Mouse (Mus musculus) liver, embryonic 11.5 days (tissue): Measurements from ENCODE around the gene Ybx2. TPM values are rescaled to one million over a fixed set of nuclear protein-coding genes. Genes with fewer than 3 reads are reported as not detected.

Experiments used
- ATAC-seq: fragments of 200-750 bp; cut with Nextera tagmentation; replicated peaks from 2 replicates; pipeline ENCODE4 v1.8.0; 2017; ENCODE audit warnings: moderate number of reproducible peaks, mild to moderate bottlenecking, moderate TSS enrichment, moderate library complexity; ENCODE audit not compliant: low FRiP score
- DNase-seq: peaks from one replicate; pipeline ENCODE4 v3.0.0-alpha.2; 2017; ENCODE audit warnings: low spot score
- H3K27ac ChIP-seq: fragments of 300-500 bp; sonication (generic); 2 replicates; pipeline ENCODE4 v1.5.1; 2014; ENCODE audit warnings: mild to moderate bottlenecking, low read depth, low read length, control low read depth
- H3K27me3 ChIP-seq: fragments of 300-500 bp; sonication (generic); replicated peaks from 2 replicates; pipeline ENCODE4 v1.6.1; 2014; ENCODE audit warnings: low read length, mixed read lengths; ENCODE audit not compliant: control insufficient read depth, insufficient read depth
- H3K36me3 ChIP-seq: fragments of 300-500 bp; sonication (generic); 2 replicates; pipeline ENCODE4 v1.6.1; 2014; ENCODE audit warnings: mild to moderate bottlenecking, low read length, moderate library complexity, mixed read lengths; ENCODE audit not compliant: control insufficient read depth, insufficient read depth
- H3K4me1 ChIP-seq: fragments of 300-500 bp; sonication (generic); replicated peaks from 2 replicates; pipeline ENCODE4 v1.6.1; 2014; ENCODE audit warnings: low read length, mixed read lengths; ENCODE audit not compliant: control insufficient read depth, insufficient read depth
- H3K4me2 ChIP-seq: fragments of 300-500 bp; sonication (generic); 2 replicates; pipeline ENCODE4 v1.6.1; 2014; ENCODE audit warnings: mild to moderate bottlenecking, control low read depth, moderate library complexity
- H3K4me3 ChIP-seq: fragments of 300-500 bp; sonication (generic); 2 replicates; pipeline ENCODE4 v1.5.1; 2014; ENCODE audit warnings: low read depth, low read length, control low read depth
- H3K9ac ChIP-seq: fragments of 300-500 bp; sonication (generic); 2 replicates; pipeline ENCODE4 v1.6.1; 2014; ENCODE audit warnings: low read depth, low read length, control low read depth
- H3K9me3 ChIP-seq: fragments of 300-500 bp; sonication (generic); 2 replicates; pipeline ENCODE4 v1.6.1; 2016; ENCODE audit warnings: low read length, inconsistent platforms, mixed read lengths; ENCODE audit not compliant: control insufficient read depth
- WGBS: fragments of 180-500 bp; shearing (Covaris S2); extraction: QIAGEN DNeasy Blood & Tissue Kit; methylation state at CpG from one replicate; pipeline ENCODE4 v1.1.7; 2014; 5-methylcytosine and 5-hydroxymethylcytosine counted together
- polyA plus RNA-seq: library from polyadenylated mRNA; unstranded; fragments of >200 nt; fragmentation: Nextera tagmentation; extraction: Ambion mirVana; gene quantifications from 2 replicates; pipeline ENCODE4 v1.2.1, GENCODE M21; 2014

Gene Ybx2
- polyA plus RNA-seq, 1 experiment from 2014 or later: 1.7 TPM

- peaks cover 43% of the 10 kb centered on the region for H3K27me3 ChIP-seq
- H3K4me1 ChIP-seq: peaks cover 20% of the 10 kb centered on the region
- H3K9ac ChIP-seq: no peak overlapping the region
- no peak for DNase-seq
- H3K27ac ChIP-seq: no peak overlapping the region
- H3K36me3 ChIP-seq: peaks cover 18% of the 10 kb centered on the region; the same call in 1 of the 2 replicates
- no peak for ATAC-seq
- H3K9me3 ChIP-seq: no peaks in the 10 kb centered on the region
- 75% methylated on average over 4 of the region's 4 CpGs for WGBS
- no peak overlapping the region for H3K4me2 ChIP-seq
- no peak overlapping the region for H3K4me3 ChIP-seq
Observed at GRCm38 (mm10) chr11:69968793-69969192, 33.2 kb downstream of the Ybx2 start.

DNA sequence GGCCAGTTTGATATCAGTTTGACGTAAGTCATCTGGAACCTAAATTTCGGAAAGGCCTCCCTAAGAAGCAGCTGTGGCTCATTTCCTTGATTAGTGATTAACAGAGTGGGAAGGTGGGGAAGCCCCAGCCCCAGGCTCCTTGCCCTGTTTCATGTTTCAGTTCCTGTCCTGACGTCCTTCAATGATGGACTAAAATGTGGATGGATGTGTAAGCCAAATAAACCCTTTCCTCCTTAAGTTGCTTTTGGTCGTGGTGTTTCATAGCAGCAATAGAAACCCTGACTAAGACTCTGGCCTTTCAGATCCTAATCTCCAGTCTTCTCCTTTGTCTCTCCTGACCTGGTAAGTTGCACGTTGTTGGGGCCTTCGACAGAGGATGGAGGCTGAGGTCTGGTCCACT lies 34.6 kb downstream of the Ybx2 start:
- ATAC-seq: no peak

DNA sequence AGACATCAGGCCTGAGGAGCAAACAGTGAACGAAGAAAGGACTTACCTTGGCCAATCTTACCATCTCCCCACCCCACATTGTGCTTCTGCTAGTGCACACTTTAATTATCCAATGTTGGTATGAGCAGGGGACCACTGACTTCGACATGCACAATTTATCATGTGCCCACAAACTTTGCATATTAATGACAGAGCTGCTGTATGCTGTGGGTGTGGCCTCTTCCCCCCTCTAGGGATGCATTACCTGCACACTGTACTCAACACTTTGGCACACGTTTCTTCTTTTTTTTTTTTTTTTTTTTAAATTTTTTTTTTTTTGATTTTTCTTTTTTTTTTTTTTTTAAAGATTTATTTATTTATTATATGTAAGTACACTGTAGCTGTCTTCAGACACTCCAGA lies 35.2 kb downstream of the Ybx2 start:
- no peaks in the 10 kb centered on the region for H3K9me3 ChIP-seq
- no peak overlapping the region for H3K27ac ChIP-seq
- WGBS: 77% methylated on average over 3 of the region's 3 CpGs
- no peak for DNase-seq
- peaks cover 30% of the 10 kb centered on the region; the same call in 1 of the 2 replicates for H3K36me3 ChIP-seq
- H3K4me2 ChIP-seq: no peak overlapping the region
- H3K27me3 ChIP-seq: peaks cover 23% of the 10 kb centered on the region
- no peak for ATAC-seq
- no peak overlapping the region for H3K9ac ChIP-seq
- H3K4me1 ChIP-seq: peaks cover 13% of the 10 kb centered on the region
- no peak overlapping the region for H3K4me3 ChIP-seq

More for the DNA sequence above, 34.6 kb downstream of the Ybx2 start:
- Histone ChIP-seq H3K9me3 (no peaks in the 10 kb centered on the region), H3K4me1 (peaks cover 19% of the 10 kb centered on the region), H3K27ac (no peak overlapping the region), H3K9ac (no peak overlapping the region), H3K27me3 (peaks cover 29% of the 10 kb centered on the region), H3K36me3 (peaks cover 30% of the 10 kb centered on the region; the same call in 1 of the 2 replicates), H3K4me3 (no peak overlapping the region), H3K4me2 (no peak overlapping the region)
- WGBS: 75% methylated on average over 6 of the region's 6 CpGs
- DNase-seq: no peak

DNA sequence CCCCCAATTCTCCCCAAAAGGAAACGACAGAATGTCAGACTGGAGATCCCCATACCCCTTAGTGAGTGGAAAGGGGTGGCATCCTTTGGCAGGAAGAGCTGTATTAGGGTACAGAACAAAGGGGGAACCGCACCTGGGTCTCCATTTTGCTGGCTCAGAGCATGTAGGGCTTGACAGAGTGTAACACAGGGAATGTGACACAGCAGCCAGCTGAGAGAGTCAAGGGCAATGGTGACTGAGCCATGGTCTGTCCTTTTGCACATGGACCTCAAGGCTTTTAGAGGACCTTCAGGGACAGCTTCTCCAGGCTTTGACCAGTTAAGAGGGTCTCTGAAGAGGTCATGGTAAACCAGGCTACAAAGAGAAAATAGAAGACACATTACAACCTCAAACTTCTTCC lies 39.3 kb downstream of the Ybx2 start:
- no peak overlapping the region for H3K27ac ChIP-seq
- no peaks in the 10 kb centered on the region for H3K27me3 ChIP-seq
- no peak overlapping the region for H3K9ac ChIP-seq
- H3K9me3 ChIP-seq: no peaks in the 10 kb centered on the region
- no peak overlapping the region for H3K4me2 ChIP-seq
- H3K36me3 ChIP-seq: peaks cover 37% of the 10 kb centered on the region
- WGBS: 90% methylated on average over 2 of the region's 2 CpGs
- H3K4me1 ChIP-seq: no peaks in the 10 kb centered on the region
- H3K4me3 ChIP-seq: no peak overlapping the region
- DNase-seq (no peak), ATAC-seq (no peak)

- H3K27me3 ChIP-seq: no peaks in the 10 kb centered on the region
- ATAC-seq (no peak), DNase-seq (no peak)
- 0 out of 2 replicates have a peak overlapping the region, but pooled peaks have one; percentile 10 for H3K4me3 ChIP-seq
- no peak overlapping the region for H3K4me2 ChIP-seq
- H3K27ac ChIP-seq: no peak overlapping the region
- peaks cover 32% of the 10 kb centered on the region for H3K36me3 ChIP-seq
- H3K9me3 ChIP-seq: no peaks in the 10 kb centered on the region
- H3K4me1 ChIP-seq: no peaks in the 10 kb centered on the region
- WGBS: 77% methylated on average over 4 of the region's 4 CpGs
- H3K9ac ChIP-seq: no peak overlapping the region
Observed at GRCm38 (mm10) chr11:69976271-69976670, 40.7 kb downstream of the Ybx2 start.

- 2% methylated on average over 16 of the region's 16 CpGs for WGBS
- no peak for ATAC-seq
- peaks cover 19% of the 10 kb centered on the region for H3K4me1 ChIP-seq
- no peaks in the 10 kb centered on the region for H3K27me3 ChIP-seq
- peaks cover 21% of the 10 kb centered on the region for H3K36me3 ChIP-seq
- peak overlapping the region; percentile 92 for H3K9ac ChIP-seq
- H3K4me3 ChIP-seq: peak overlapping the region; percentile 94
- H3K4me2 ChIP-seq: peak overlapping the region; percentile 92
- no peak for DNase-seq
- H3K9me3 ChIP-seq: no peaks in the 10 kb centered on the region
- H3K27ac ChIP-seq: peak overlapping the region; percentile 99
Observed at GRCm38 (mm10) chr11:69979827-69980195, 44.2 kb downstream of the Ybx2 start.

- peak overlapping the region; percentile 92 for H3K4me2 ChIP-seq
- peak overlapping the region; percentile 94 for H3K4me3 ChIP-seq
- peak overlapping the region; percentile 99 for H3K27ac ChIP-seq
- H3K9ac ChIP-seq: peak overlapping the region; percentile 92
- H3K27me3 ChIP-seq: no peaks in the 10 kb centered on the region
- peaks cover 19% of the 10 kb centered on the region for H3K4me1 ChIP-seq
- no peaks in the 10 kb centered on the region for H3K9me3 ChIP-seq
- DNase-seq: peak; percentile 99
- under 1% methylated on average over 58 of the region's 60 CpGs for WGBS
- ATAC-seq: peak; percentile 91
- peaks cover 22% of the 10 kb centered on the region for H3K36me3 ChIP-seq
Observed at GRCm38 (mm10) chr11:69980196-69981140, 44.9 kb downstream of the Ybx2 start.

- Histone ChIP-seq H3K9me3 (no peaks in the 10 kb centered on the region), H3K4me2 (peak within 1 kb of the TSS; percentile 92), H3K4me1 (peaks cover 19% of the 10 kb centered on the region), H3K27ac (peak within 1 kb of the TSS; percentile 99), H3K27me3 (no peaks in the 10 kb centered on the region), H3K36me3 (peaks cover 22% of the 10 kb centered on the region), H3K9ac (peak within 1 kb of the TSS; percentile 92), H3K4me3 (peak within 1 kb of the TSS; percentile 94)
- WGBS: under 1% methylated on average over 42 of the region's 43 CpGs
- DNase-seq: no peak
- ATAC-seq: peak; percentile 0; the same call in 1 of the 2 replicates
Observed at GRCm38 (mm10) chr11:69981141-69981762, 45.7 kb downstream of the Ybx2 start, which contains the start of gene Ctdnep1. Ctdnep1 (plus strand) TSS chr11:69981156.
